Comparison of ENCODE assay signal across 19 mouse cellular contexts in the genomic region with DNA sequence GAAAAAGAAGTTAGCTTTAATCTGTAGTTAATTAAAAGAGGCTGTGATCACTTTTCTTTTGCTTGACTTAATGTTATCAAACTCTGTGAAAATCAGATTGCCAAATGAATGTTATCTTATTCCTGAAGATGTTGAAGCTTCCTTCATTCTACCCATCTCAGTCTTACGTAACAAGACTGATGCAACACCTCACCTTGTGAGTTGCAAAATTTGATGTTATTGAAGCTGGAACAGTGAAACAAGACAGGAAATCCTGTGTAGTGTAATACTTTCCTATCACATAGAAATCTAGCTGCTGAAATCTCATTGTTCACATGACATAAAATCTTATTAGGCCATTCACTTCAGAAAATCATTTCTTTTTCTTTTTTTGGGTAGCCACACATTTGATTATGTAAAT.
DNase-seq lines count a peak whose midpoint lies in the region; ATAC-seq and TF ChIP-seq lines count a peak whose summit lies in the region.
"Had no signal": no experiment of that assay in that cellular context is flagged by ENCODE, and none has a peak within 500 bp of the region (broad histone marks: within the 10 kb centered on the region; RNA-seq: fewer than 3 reads in every experiment).

No protein-coding gene starts in this region.

- in situ Hi-C loops in CH12.LX (cut with MboI; ENCODE audit: low pct_ligation_motif_present, low pct_unique_long_range_greater_than_20kb, low sequenced_read_pairs) = no loop called here

- no peak for TF ChIP-seq POLR2A in CH12.LX (IDR thresholded peaks at IDR 0.05; ENCODE audit: low read depth, low read length)

- 98% methylated on average over 1 of the region's 1 CpGs for WGBS in forebrain, embryonic 15.5 days
- 88% methylated on average over 1 of the region's 1 CpGs for WGBS in midbrain, embryonic 14.5 days

- H3K9ac ChIP-seq in CH12.LX (ENCODE audit: insufficient read depth, low read depth) = no peak overlapping the region
- H3K9ac ChIP-seq in forebrain, embryonic 15.5 days (replicated peaks) = no peak overlapping the region
- no peak overlapping the region for H3K9ac ChIP-seq in midbrain, embryonic 14.5 days (replicated peaks; ENCODE audit: low read length)
- H3K9ac ChIP-seq: embryonic facial prominence, embryonic 12.5 days; embryonic facial prominence, embryonic 15.5 days; hindbrain, embryonic 15.5 days had no signal

- no peaks in the 10 kb centered on the region for H3K4me1 ChIP-seq in CH12.LX (ENCODE audit: control insufficient read depth in 1 of 2, insufficient read depth in 2 of 2)
- no peaks in the 10 kb centered on the region for H3K4me1 ChIP-seq in forebrain, embryonic 15.5 days
- no peaks in the 10 kb centered on the region for H3K4me1 ChIP-seq in midbrain, embryonic 14.5 days (ENCODE audit: control insufficient read depth, insufficient read depth, low read length)
- H3K4me1 ChIP-seq: embryonic facial prominence, embryonic 12.5 days; embryonic facial prominence, embryonic 15.5 days; hindbrain, embryonic 15.5 days had no signal

- no peak for TF ChIP-seq CTCF in CH12.LX (conservative IDR thresholded peaks at IDR 0.05 in 1 of 2, IDR thresholded peaks at IDR 0.05 in 1 of 2; ENCODE audit: low read depth in 2 of 2, low read length in 2 of 2)

- intact Hi-C loops in heart, postnatal 10 days (cut with DNase I) = no loop called here

- H3K27me3 ChIP-seq in CH12.LX (replicated peaks) = no peaks in the 10 kb centered on the region
- H3K27me3 ChIP-seq in forebrain, embryonic 15.5 days = no peaks in the 10 kb centered on the region
- no peaks in the 10 kb centered on the region for H3K27me3 ChIP-seq in midbrain, embryonic 14.5 days (ENCODE audit: control insufficient read depth, insufficient read depth, low read length)
- H3K27me3 ChIP-seq: embryonic facial prominence, embryonic 12.5 days; embryonic facial prominence, embryonic 15.5 days; hindbrain, embryonic 15.5 days had no signal

- H3K79me2 ChIP-seq in CH12.LX (replicated peaks; ENCODE audit: control insufficient read depth, extremely low read depth, insufficient read depth, poor library complexity, severe bottlenecking) = no peaks in the 10 kb centered on the region

- no peak for TF ChIP-seq RAD21 in CH12.LX (IDR thresholded peaks at IDR 0.05; ENCODE audit: low read depth, low read length)

- peak; percentile 2 for DNase-seq in CH12.LX (ENCODE audit: extremely low read depth)
- no peak for DNase-seq in heart, postnatal 10 days
- no peak for DNase-seq in midbrain, embryonic 14.5 days
- DNase-seq: adrenal gland, adult 2 months; adrenal gland, postnatal 14 days; cerebellum, adult 11-12 months; cerebellum, adult 9-10 months; cerebellum, postnatal 14 days; gastrocnemius, postnatal 25 days; heart, postnatal 36 days had no signal

- no peak for TF ChIP-seq EP300 in CH12.LX (IDR thresholded peaks at IDR 0.05; ENCODE audit: low read length)

- ATAC-seq in common myeloid progenitor, adult 5-6 weeks (replicated peaks; ENCODE audit: low read depth, poor library complexity, severe bottlenecking) = peak; percentile 87
- peak; percentile 95 for ATAC-seq in megakaryocyte, adult 5-6 weeks (ENCODE audit: poor library complexity, severe bottlenecking)
- ATAC-seq in forebrain, embryonic 15.5 days (replicated peaks) = no peak
- ATAC-seq in midbrain, embryonic 14.5 days (ENCODE audit: low FRiP score, low TSS enrichment) = no peak
- ATAC-seq: forebrain, embryonic 14.5 days; intestine, postnatal 0 days had no signal

- H3K36me3 ChIP-seq in CH12.LX (replicated peaks in 1 of 2; ENCODE audit: control insufficient read depth in 1 of 2, insufficient read depth in 1 of 2, low read length in 1 of 2) = no peaks in the 10 kb centered on the region
- H3K36me3 ChIP-seq in forebrain, embryonic 15.5 days = no peaks in the 10 kb centered on the region
- H3K36me3 ChIP-seq in midbrain, embryonic 14.5 days (ENCODE audit: control insufficient read depth, insufficient read depth, low read length) = no peaks in the 10 kb centered on the region
- H3K36me3 ChIP-seq: embryonic facial prominence, embryonic 12.5 days; embryonic facial prominence, embryonic 15.5 days; hindbrain, embryonic 15.5 days had no signal

- dilution Hi-C loops in CH12.LX (cut with MboI; ENCODE audit: extremely low pct_ligation_motif_present, extremely low pct_unique_long_range_greater_than_20kb, low sequenced_read_pairs) = no loop called here

- no peak overlapping the region for H3K4me2 ChIP-seq in CH12.LX (ENCODE audit: insufficient read depth, low read depth, poor library complexity, severe bottlenecking)
- H3K4me2 ChIP-seq in forebrain, embryonic 15.5 days (replicated peaks) = no peak overlapping the region
- H3K4me2 ChIP-seq in midbrain, embryonic 14.5 days (ENCODE audit: low read length) = no peak overlapping the region
- H3K4me2 ChIP-seq: embryonic facial prominence, embryonic 12.5 days; embryonic facial prominence, embryonic 15.5 days; heart, embryonic 11.5 days; hindbrain, embryonic 15.5 days had no signal

- H3K9me3 ChIP-seq in CH12.LX (replicated peaks; ENCODE audit: low read length) = no peaks in the 10 kb centered on the region
- no peaks in the 10 kb centered on the region for H3K9me3 ChIP-seq in forebrain, embryonic 15.5 days
- no peaks in the 10 kb centered on the region for H3K9me3 ChIP-seq in midbrain, embryonic 14.5 days (ENCODE audit: control insufficient read depth, low read length)
- H3K9me3 ChIP-seq: embryonic facial prominence, embryonic 12.5 days; embryonic facial prominence, embryonic 15.5 days; hindbrain, embryonic 15.5 days had no signal

- H3K4me3 ChIP-seq in CH12.LX (replicated peaks in 1 of 3; ENCODE audit: low read depth in 2 of 3, low read length in 2 of 3, poor library complexity in 1 of 3) = no peak overlapping the region
- no peak overlapping the region for H3K4me3 ChIP-seq in forebrain, embryonic 15.5 days
- no peak overlapping the region for H3K4me3 ChIP-seq in midbrain, embryonic 14.5 days (replicated peaks; ENCODE audit: low read depth, low read length)
- H3K4me3 ChIP-seq: embryonic facial prominence, embryonic 12.5 days; embryonic facial prominence, embryonic 15.5 days; hindbrain, embryonic 15.5 days had no signal

- no peak overlapping the region for H3K27ac ChIP-seq in CH12.LX (ENCODE audit: insufficient read depth, low read depth)
- H3K27ac ChIP-seq in forebrain, embryonic 15.5 days (replicated peaks) = no peak overlapping the region
- H3K27ac ChIP-seq in midbrain, embryonic 14.5 days (replicated peaks; ENCODE audit: low read depth, low read length) = no peak overlapping the region
- H3K27ac ChIP-seq: embryonic facial prominence, embryonic 12.5 days; embryonic facial prominence, embryonic 15.5 days; hindbrain, embryonic 15.5 days had no signal

TF ChIP-seq in CH12.LX, 34 proteins besides CTCF, POLR2A, EP300 and RAD21:
- no peak for TF ChIP-seq ZNF384 (IDR thresholded peaks at IDR 0.05; ENCODE audit: low read depth, low read length)
- TF ChIP-seq JUN (IDR thresholded peaks at IDR 0.05; ENCODE audit: insufficient read depth, low read depth, low read length) = no peak
- no peak for TF ChIP-seq USF1 (IDR thresholded peaks at IDR 0.05; ENCODE audit: low read depth, low read length)
- no peak for TF ChIP-seq JUND (conservative IDR thresholded peaks at IDR 0.05; ENCODE audit: low read depth, low read length)
- no peak for TF ChIP-seq NELFE (IDR thresholded peaks at IDR 0.05; ENCODE audit: low read depth, low read length)
- TF ChIP-seq ZC3H11A (IDR thresholded peaks at IDR 0.05; ENCODE audit: low read depth, low read length) = no peak
- TF ChIP-seq CHD1 (IDR thresholded peaks at IDR 0.05; ENCODE audit: low read depth, low read length) = no peak
- no peak for TF ChIP-seq POLR2AphosphoS2 (IDR thresholded peaks at IDR 0.05; ENCODE audit: low read depth, low read length)
- TF ChIP-seq RCOR1 (conservative IDR thresholded peaks at IDR 0.05; ENCODE audit: low read depth, low read length) = no peak
- no peak for TF ChIP-seq MAX (IDR thresholded peaks at IDR 0.05; ENCODE audit: low read length)
- TF ChIP-seq SIN3A (IDR thresholded peaks at IDR 0.05; ENCODE audit: low read length) = no peak
- TF ChIP-seq TBP (conservative IDR thresholded peaks at IDR 0.05; ENCODE audit: low read depth, low read length) = no peak
- TF ChIP-seq MXI1 (IDR thresholded peaks at IDR 0.05; ENCODE audit: low read depth, low read length) = no peak
- no peak for TF ChIP-seq ELF1 (IDR thresholded peaks at IDR 0.05; ENCODE audit: low read depth, low read length)
- no peak for TF ChIP-seq GABPA (IDR thresholded peaks at IDR 0.05; ENCODE audit: insufficient replicate concordance, low read depth, low read length)
- TF ChIP-seq ZKSCAN1 (IDR thresholded peaks at IDR 0.05; ENCODE audit: borderline replicate concordance, low read depth, low read length) = no peak
- no peak for TF ChIP-seq ETS1 (conservative IDR thresholded peaks at IDR 0.05; ENCODE audit: low read depth, low read length)
- TF ChIP-seq BHLHE40 (IDR thresholded peaks at IDR 0.05; ENCODE audit: low read depth, low read length) = no peak

Comparison
In these comparisons a context has a peak if more than half of its experiments do, and no peak if none do; other contexts are left out.
1. ATAC-seq: peak in common myeloid progenitor, adult 5-6 weeks (single experiment) and megakaryocyte, adult 5-6 weeks (single experiment); none in forebrain, embryonic 15.5 days (single experiment) and midbrain, embryonic 14.5 days (single experiment).